Mouse (Mus musculus) ES-E14 (cell line): ENCODE data around the gene Gm14548. TPM values are rescaled to one million over a fixed set of nuclear protein-coding genes. Genes with fewer than 3 reads are reported as not detected.
"Not testable (repeated sequence)": the region's sequence is repeated elsewhere in the genome, so short reads cannot be mapped to it uniquely, and the experiment has no call there.

Source experiments
- DNase-seq: peaks from one replicate; pipeline ENCODE4 v3.0.0-alpha.2; 2013; ENCODE audit warnings: low read depth, low spot score
- H3K27ac ChIP-seq: 2 replicates; pipeline ENCODE4 v1.5.1; 2012; ENCODE audit warnings: low read depth, mild to moderate bottlenecking, low read length, moderate library complexity, mixed read lengths; ENCODE audit not compliant: poor library complexity, insufficient read depth, severe bottlenecking
- H3K36me3 ChIP-seq: 2 replicates; pipeline ENCODE4 v1.6.1; 2012; ENCODE audit warnings: mild to moderate bottlenecking, low read length, moderate library complexity, mixed read lengths; ENCODE audit not compliant: control insufficient read depth, poor library complexity, insufficient read depth, severe bottlenecking
- H3K4me1 ChIP-seq, 2 experiments: fragments of 150-350 bp in 1 of 2; sonication (generic) in 1 of 2; 2 replicates each; pipeline ENCODE4 v1.6.1; 2012; ENCODE audit warnings: low read length in 2 of 2, mild to moderate bottlenecking in 1 of 2, mixed read lengths in 1 of 2; ENCODE audit not compliant: control insufficient read depth in 2 of 2, insufficient read depth in 2 of 2, poor library complexity in 1 of 2
- H3K4me3 ChIP-seq, 2 experiments: fragments of 150-350 bp in 1 of 2; sonication (generic) in 1 of 2; 2 replicates each; pipeline ENCODE4 v1.5.1; 2012; ENCODE audit warnings: low read length in 2 of 2, low read depth in 1 of 2, mild to moderate bottlenecking in 1 of 2, mixed read lengths in 1 of 2; ENCODE audit not compliant: insufficient read depth in 1 of 2, poor library complexity in 1 of 2, severe bottlenecking in 1 of 2
- H3K9ac ChIP-seq: 2 replicates; pipeline ENCODE4 v1.6.1; 2012; ENCODE audit warnings: low read depth, mild to moderate bottlenecking, low read length, mixed read lengths; ENCODE audit not compliant: poor library complexity, insufficient read depth, severe bottlenecking
- H3K9me3 ChIP-seq: fragments of 150-350 bp; sonication (generic); 2 replicates; pipeline ENCODE4 v1.6.1; 2012; ENCODE audit warnings: low read depth, mild to moderate bottlenecking, low read length; ENCODE audit not compliant: control insufficient read depth, insufficient read depth
- CHD2 ChIP-seq: IDR thresholded peaks from 2 replicates; pipeline ENCODE4 v1.6.1; 2014; ENCODE audit warnings: mild to moderate bottlenecking, low read depth, low read length, inconsistent platforms
- HCFC1 ChIP-seq: IDR thresholded peaks from 2 replicates; pipeline ENCODE4 v1.6.1; 2012; ENCODE audit warnings: low read length, inconsistent platforms, borderline replicate concordance; ENCODE audit not compliant: insufficient read depth
- MAFK ChIP-seq: IDR thresholded peaks from 2 replicates; pipeline ENCODE4 v1.6.1; 2014; ENCODE audit warnings: mild to moderate bottlenecking, low read depth, low read length, inconsistent platforms; ENCODE audit not compliant: insufficient read depth
- ZC3H11A ChIP-seq: IDR thresholded peaks from 2 replicates; pipeline ENCODE4 v1.6.1; 2012; ENCODE audit warnings: low read depth, mild to moderate bottlenecking, inconsistent platforms, low read length, borderline replicate concordance
- ZNF384 ChIP-seq: IDR thresholded peaks from 2 replicates; pipeline ENCODE4 v1.6.1; 2012; ENCODE audit warnings: low read depth, low read length, inconsistent platforms
- in situ Hi-C, 2 experiments: fragments of 600-800 bp; cut with MboI; formaldehyde crosslinking; loops; one replicate each; pipeline ENCODE4 v1.15.1; 2025; ENCODE audit warnings: low sequenced_read_pairs in 2 of 2, inconsistent platforms in 1 of 2; ENCODE audit not compliant: unreplicated experiment in 2 of 2
- total RNA-seq: library from RNA; depleted of rRNA; stranded (reverse); fragments of 300-350 nt; gene quantifications from 2 replicates; pipeline ENCODE4 v1.2.3, GENCODE M21; 2012; rRNA removed

Gene Gm14548
- not detected in 2 replicates for total RNA-seq

DNA sequence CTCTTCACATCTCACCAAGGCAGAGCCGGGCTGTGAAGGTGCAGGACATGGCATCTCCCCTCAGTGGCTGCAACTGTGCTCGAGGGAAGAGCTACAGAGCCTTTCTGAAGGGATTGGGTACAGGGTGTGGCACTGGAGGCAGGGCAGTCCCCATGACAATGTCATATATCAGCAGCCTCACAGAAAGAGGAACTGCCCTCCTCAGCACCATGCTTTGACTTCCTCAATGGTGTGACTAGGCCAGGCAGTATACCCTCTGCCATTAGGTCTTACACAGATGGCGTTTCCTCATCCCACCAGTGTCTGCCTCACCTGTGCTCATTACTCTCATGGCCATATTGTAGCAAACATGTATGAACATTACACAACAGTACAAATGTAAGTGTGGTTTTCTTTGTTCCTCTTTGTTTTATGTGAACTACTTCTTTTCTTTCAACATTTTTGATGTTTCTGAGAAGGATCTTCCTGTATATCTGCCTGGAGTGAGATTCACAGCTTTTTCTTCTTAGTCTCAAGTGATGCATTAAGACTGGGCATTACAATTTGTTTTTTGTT is at the start of gene Gm14548:
TSS of gene Gm14548 (minus strand) at position 85 of the 555 bp plus-strand sequence.
- in situ Hi-C loops, DNase-seq: not testable (repeated sequence)

DNA sequence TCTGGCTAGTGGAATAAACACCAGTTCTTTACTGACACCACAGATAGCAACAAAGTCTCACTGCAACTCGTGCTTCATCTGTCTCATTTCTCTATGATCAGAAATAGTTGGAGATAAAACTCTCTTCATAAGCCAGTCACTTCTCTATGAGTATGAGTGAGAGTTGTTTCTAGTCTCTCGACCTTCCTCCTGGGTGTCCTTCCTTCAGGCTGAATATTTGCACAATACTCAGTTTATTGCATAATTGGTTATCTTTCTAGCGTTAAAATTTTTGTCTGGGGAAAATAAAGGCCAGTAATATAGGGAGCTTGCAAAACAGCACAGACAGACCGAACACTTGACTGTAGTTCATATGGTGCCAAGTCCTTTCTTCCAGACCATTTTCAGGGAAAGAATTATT is 48.2 kb upstream of the Gm14548 start:
- Histone ChIP-seq H3K9ac (no peak overlapping the region), H3K4me1 (no peaks in the 10 kb centered on the region), H3K27ac (no peak overlapping the region), H3K36me3 (no peaks in the 10 kb centered on the region), H3K9me3 (no peaks in the 10 kb centered on the region), H3K4me3 (no peak overlapping the region)
- TF ChIP-seq MAFK, result no peak
- no peak for TF ChIP-seq ZC3H11A
- no peak for TF ChIP-seq ZNF384
- no peak for TF ChIP-seq HCFC1
- no peak for TF ChIP-seq CHD2
- no peak for DNase-seq
- in situ Hi-C loops, result no loop called here

More for the DNA sequence above, at the start of gene Gm14548:
- H3K9me3 ChIP-seq, H3K4me3 ChIP-seq, H3K9ac ChIP-seq, H3K36me3 ChIP-seq, H3K27ac ChIP-seq, H3K4me1 ChIP-seq: not testable (repeated sequence)

DNA sequence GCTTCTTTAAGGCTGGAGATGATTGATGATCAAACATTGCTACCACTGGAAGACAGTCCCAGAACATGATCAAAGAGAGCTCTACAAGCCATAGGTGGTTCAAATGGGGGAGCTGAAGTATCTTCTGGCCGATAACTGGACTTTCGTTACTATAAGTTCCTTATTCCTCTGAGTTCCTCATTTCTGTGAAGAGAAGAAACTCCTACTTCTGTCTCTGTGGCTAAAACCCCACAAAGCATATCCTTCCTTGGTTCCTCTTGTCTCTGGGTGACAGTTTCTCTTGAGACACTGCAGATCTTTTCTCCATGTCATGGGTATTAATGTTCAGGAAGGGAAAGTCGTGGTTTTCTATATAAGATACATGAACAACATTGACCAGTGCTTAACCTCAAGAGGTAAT is 43.0 kb upstream of the Gm14548 start:
- TF ChIP-seq CHD2, result no peak
- TF ChIP-seq MAFK, result no peak
- in situ Hi-C loops, result no loop called here
- no peak for DNase-seq
- Histone ChIP-seq H3K9me3 (no peaks in the 10 kb centered on the region), H3K36me3 (no peaks in the 10 kb centered on the region), H3K4me3 (no peak overlapping the region), H3K9ac (no peak overlapping the region), H3K4me1 (no peaks in the 10 kb centered on the region), H3K27ac (no peak overlapping the region)

DNA sequence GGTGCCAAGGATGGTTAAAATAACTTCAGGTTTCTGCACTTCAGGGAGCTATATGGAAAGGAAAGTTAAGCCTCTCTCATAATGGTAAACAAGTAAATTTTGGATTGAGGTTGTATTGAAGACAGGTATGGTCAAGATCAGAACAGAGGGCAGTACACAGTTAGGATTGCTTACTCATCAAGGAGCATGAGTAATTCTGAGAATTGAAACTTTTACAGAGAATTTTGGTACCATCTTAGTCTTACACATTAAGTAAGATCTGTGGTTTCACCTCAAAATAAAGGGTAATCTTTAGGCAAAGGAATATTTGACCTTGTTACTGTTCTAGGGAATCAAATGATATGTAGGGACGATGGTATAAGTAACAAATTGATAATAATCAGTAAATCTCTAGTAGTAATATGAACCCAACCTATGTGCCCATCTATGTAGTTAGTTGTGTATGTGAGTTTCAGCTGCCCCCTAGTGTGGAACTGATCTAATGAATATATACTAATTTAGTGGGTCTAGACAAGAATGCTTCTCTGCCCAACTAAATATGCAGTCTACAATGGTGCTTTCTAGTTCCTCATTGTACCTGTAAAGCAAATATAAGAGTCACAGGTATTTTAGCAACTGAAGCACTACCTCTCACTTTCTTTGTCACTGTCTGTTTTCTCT is 42.1 kb upstream of the Gm14548 start:
- H3K27ac ChIP-seq, result no peak overlapping the region
- no peak overlapping the region for H3K4me3 ChIP-seq
- no peak for DNase-seq
- in situ Hi-C loops, result no loop called here
- no peaks in the 10 kb centered on the region for H3K9me3 ChIP-seq
- no peak overlapping the region for H3K9ac ChIP-seq
- no peaks in the 10 kb centered on the region for H3K4me1 ChIP-seq
- no peaks in the 10 kb centered on the region for H3K36me3 ChIP-seq
- TF ChIP-seq MAFK (no peak), CHD2 (no peak), ZC3H11A (no peak), ZNF384 (no peak), HCFC1 (no peak)

DNA sequence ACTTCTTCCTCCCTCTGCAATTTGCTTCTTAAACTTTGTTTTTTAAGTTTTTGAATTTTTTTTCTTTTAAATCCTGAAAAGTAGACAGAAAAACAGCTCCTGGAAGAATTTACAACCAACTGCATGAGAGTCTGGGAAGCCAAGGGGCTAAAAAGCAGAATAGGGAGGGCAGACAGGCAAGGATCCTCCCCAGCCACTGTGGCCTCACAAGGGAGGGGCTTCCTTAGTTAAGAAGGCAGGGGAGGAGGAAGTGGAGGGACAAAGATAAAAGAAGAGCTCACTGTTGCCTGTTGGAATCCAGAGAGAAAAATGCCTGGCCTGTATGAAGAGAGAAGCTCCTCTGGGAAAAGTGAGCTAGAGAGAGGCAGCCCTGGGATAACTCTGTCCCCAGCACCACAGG is 37.6 kb upstream of the Gm14548 start:
- H3K4me3 ChIP-seq, in situ Hi-C loops: not testable (repeated sequence)

DNA sequence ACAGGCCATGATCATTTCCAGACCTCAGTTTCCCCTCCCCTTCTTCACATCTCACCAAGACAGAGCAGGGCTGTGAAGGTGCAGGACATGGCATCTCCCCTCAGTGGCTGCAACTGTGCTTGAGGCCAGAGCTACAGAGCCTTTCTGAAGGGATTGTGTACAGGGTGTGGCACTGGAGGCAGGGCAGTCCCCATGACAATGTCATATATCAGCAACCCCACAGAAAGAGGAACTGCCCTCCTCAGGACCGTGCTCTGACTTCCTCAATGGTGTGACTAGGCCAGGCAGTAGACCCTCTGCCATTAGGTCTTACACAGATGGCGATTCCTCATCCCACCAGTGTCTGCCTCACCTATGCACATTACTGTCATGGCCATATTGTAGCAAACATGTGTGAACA is 17.5 kb upstream of the Gm14548 start, which contains the start of gene Lilra6:
TSS of gene Lilra6 (minus strand) at position 117 of the 400 bp plus-strand sequence.
- H3K4me1 ChIP-seq, H3K9me3 ChIP-seq, H3K9ac ChIP-seq, H3K36me3 ChIP-seq, DNase-seq, in situ Hi-C loops, H3K4me3 ChIP-seq, H3K27ac ChIP-seq: not testable (repeated sequence)

More for the DNA sequence above, 37.6 kb upstream of the Gm14548 start:
- H3K27ac ChIP-seq, H3K36me3 ChIP-seq, DNase-seq, H3K4me1 ChIP-seq, H3K9ac ChIP-seq, H3K9me3 ChIP-seq: not testable (repeated sequence)
